Mouse (Mus musculus) testis, adult 2 months (tissue): ENCODE measurements around the gene Arl8a. TPM values are rescaled to one million over a fixed set of nuclear protein-coding genes. Genes with fewer than 3 reads are reported as not detected.
"Not testable (repeated sequence)": the region's sequence is repeated elsewhere in the genome, so short reads cannot be mapped to it uniquely, and the experiment has no call there.

Source experiments
- H3K27ac ChIP-seq: fragments of 200-500 bp; 2 replicates; pipeline ENCODE4 v1.5.1; 2012; ENCODE audit warnings: low read depth, low read length; ENCODE audit not compliant: control insufficient read depth, insufficient read depth
- H3K27me3 ChIP-seq: fragments of 200-500 bp; 2 replicates; pipeline ENCODE4 v1.6.1; 2012; ENCODE audit warnings: mild to moderate bottlenecking, low read length, moderate library complexity; ENCODE audit not compliant: control insufficient read depth, insufficient read depth
- H3K36me3 ChIP-seq: fragments of 200-500 bp; 2 replicates; pipeline ENCODE4 v1.6.1; 2012; ENCODE audit warnings: mild to moderate bottlenecking, low read length; ENCODE audit not compliant: control insufficient read depth, insufficient read depth
- H3K4me1 ChIP-seq: fragments of 200-500 bp; 2 replicates; pipeline ENCODE4 v1.6.1; 2012; ENCODE audit warnings: low read length; ENCODE audit not compliant: control insufficient read depth, insufficient read depth
- H3K4me3 ChIP-seq: fragments of 200-500 bp; 2 replicates; pipeline ENCODE4 v1.5.1; 2012; ENCODE audit warnings: low read depth, mild to moderate bottlenecking, low read length, moderate library complexity, mixed read lengths; ENCODE audit not compliant: control insufficient read depth
- CTCF ChIP-seq: fragments of 200-500 bp; IDR thresholded peaks from 2 replicates; pipeline ENCODE4 v1.5.1; 2012; ENCODE audit warnings: low read depth, mild to moderate bottlenecking, inconsistent platforms, low read length, moderate library complexity; ENCODE audit not compliant: control insufficient read depth, insufficient read depth, insufficient replicate concordance
- POLR2A ChIP-seq: fragments of 200-500 bp; IDR thresholded peaks from 2 replicates; pipeline ENCODE4 v1.6.1; 2012; ENCODE audit warnings: low read depth, mild to moderate bottlenecking, inconsistent platforms, low read length, moderate library complexity; ENCODE audit not compliant: control insufficient read depth
- polyA plus RNA-seq: library from polyadenylated mRNA; depleted of rRNA; stranded (reverse); fragments of >200 nt; gene quantifications from 2 replicates; pipeline ENCODE4 v1.2.3, GENCODE M21; 2012

Arl8a gene
- polyA plus RNA-seq, 1 experiment = 20.6 TPM

- H3K27ac ChIP-seq = no peak overlapping the region
- no peak for TF ChIP-seq POLR2A
- H3K36me3 ChIP-seq = no peaks in the 10 kb centered on the region
- no peak overlapping the region for H3K4me3 ChIP-seq
- peaks cover 3% of the 10 kb centered on the region for H3K4me1 ChIP-seq
- no peaks in the 10 kb centered on the region for H3K27me3 ChIP-seq
These were observed 35.4 kb downstream of the Arl8a start for GRCm38 (mm10) chr1:135181880-135182623.

GRCm38 (mm10) chr1:135182975-135183374 lies 36.4 kb downstream of the Arl8a start:
- no peak for TF ChIP-seq CTCF
- TF ChIP-seq POLR2A = no peak
- no peak overlapping the region for H3K27ac ChIP-seq

GRCm38 (mm10) chr1:135183448-135183847 lies 36.8 kb downstream of the Arl8a start:
- Histone ChIP-seq H3K36me3 (no peaks in the 10 kb centered on the region), H3K27me3 (no peaks in the 10 kb centered on the region), H3K27ac (no peak overlapping the region), H3K4me3 (no peak overlapping the region), H3K4me1 (peaks cover 3% of the 10 kb centered on the region)
- TF ChIP-seq CTCF = no peak
- no peak for TF ChIP-seq POLR2A

More at GRCm38 (mm10) chr1:135182975-135183374, 36.4 kb downstream of the Arl8a start:
- Histone ChIP-seq H3K4me1 (peaks cover 3% of the 10 kb centered on the region), H3K36me3 (no peaks in the 10 kb centered on the region), H3K4me3 (no peak overlapping the region), H3K27me3 (no peaks in the 10 kb centered on the region)

- peaks cover 3% of the 10 kb centered on the region for H3K4me1 ChIP-seq
- no peaks in the 10 kb centered on the region for H3K27me3 ChIP-seq
- H3K4me3 ChIP-seq = no peak overlapping the region
- TF ChIP-seq POLR2A (no peak), CTCF (no peak)
- no peaks in the 10 kb centered on the region for H3K36me3 ChIP-seq
- H3K27ac ChIP-seq = no peak overlapping the region
These were observed 37.4 kb downstream of the Arl8a start for GRCm38 (mm10) chr1:135183941-135184570.

GRCm38 (mm10) chr1:135185936-135186335 lies 39.3 kb downstream of the Arl8a start:
- H3K27ac ChIP-seq = no peak overlapping the region
- TF ChIP-seq POLR2A (no peak), CTCF (no peak)
- no peaks in the 10 kb centered on the region for H3K27me3 ChIP-seq

GRCm38 (mm10) chr1:135186427-135186826 lies 39.8 kb downstream of the Arl8a start:
- H3K27me3 ChIP-seq = no peaks in the 10 kb centered on the region
- peaks cover 3% of the 10 kb centered on the region for H3K4me1 ChIP-seq
- no peak overlapping the region for H3K27ac ChIP-seq
- TF ChIP-seq POLR2A (no peak), CTCF (no peak)
- peak overlapping the region; percentile 35 for H3K4me3 ChIP-seq
- no peaks in the 10 kb centered on the region for H3K36me3 ChIP-seq

More at GRCm38 (mm10) chr1:135185936-135186335, 39.3 kb downstream of the Arl8a start:
- H3K4me1 ChIP-seq = peaks cover 3% of the 10 kb centered on the region
- no peaks in the 10 kb centered on the region for H3K36me3 ChIP-seq
- no peak overlapping the region for H3K4me3 ChIP-seq

DNA sequence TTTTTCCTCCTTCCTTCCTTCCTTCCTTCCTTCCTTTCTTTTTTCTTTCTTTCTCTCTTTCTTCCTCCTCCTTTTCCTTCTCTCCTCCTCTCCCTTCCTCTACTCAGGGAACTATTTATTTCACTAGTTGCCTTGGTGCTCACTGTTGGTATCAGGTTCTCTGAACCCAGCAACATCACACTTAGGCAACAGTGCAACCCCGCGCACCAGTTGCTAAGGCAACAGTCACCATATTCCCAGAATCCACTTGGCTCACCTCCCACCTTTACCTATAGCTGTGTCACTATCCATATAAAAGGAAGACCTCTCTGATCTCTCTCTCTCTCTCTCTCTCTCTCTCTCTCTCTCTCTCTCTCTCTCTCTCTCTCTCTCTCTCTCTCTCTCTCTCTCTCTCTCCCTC lies 40.4 kb downstream of the Arl8a start:
- H3K4me3 ChIP-seq, H3K4me1 ChIP-seq, H3K27me3 ChIP-seq, H3K36me3 ChIP-seq, H3K27ac ChIP-seq: not testable (repeated sequence)

GRCm38 (mm10) chr1:135188197-135188596 lies 41.6 kb downstream of the Arl8a start:
- H3K27me3 ChIP-seq = no peaks in the 10 kb centered on the region
- H3K4me1 ChIP-seq = peaks cover 3% of the 10 kb centered on the region
- no peak overlapping the region for H3K4me3 ChIP-seq
- no peak for TF ChIP-seq CTCF
- H3K27ac ChIP-seq = no peak overlapping the region
- H3K36me3 ChIP-seq = no peaks in the 10 kb centered on the region
